Mouse (Mus musculus) cortical plate, adult 2 months (tissue): ENCODE measurements around the gene Ippk.

Source experiments
- CTCF ChIP-seq: fragments of 200-500 bp; IDR thresholded peaks from 2 replicates; pipeline ENCODE4 v1.5.1; 2011; ENCODE audit warnings: mild to moderate bottlenecking, control low read depth, low read length; ENCODE audit not compliant: insufficient read depth; ENCODE audit errors: extremely low read depth
- POLR2A ChIP-seq: fragments of 200-500 bp; IDR thresholded peaks from 2 replicates; pipeline ENCODE4 v1.6.1; 2011; ENCODE audit warnings: mild to moderate bottlenecking, low read length, control low read depth; ENCODE audit not compliant: insufficient read depth; ENCODE audit errors: extremely low read depth

DNA sequence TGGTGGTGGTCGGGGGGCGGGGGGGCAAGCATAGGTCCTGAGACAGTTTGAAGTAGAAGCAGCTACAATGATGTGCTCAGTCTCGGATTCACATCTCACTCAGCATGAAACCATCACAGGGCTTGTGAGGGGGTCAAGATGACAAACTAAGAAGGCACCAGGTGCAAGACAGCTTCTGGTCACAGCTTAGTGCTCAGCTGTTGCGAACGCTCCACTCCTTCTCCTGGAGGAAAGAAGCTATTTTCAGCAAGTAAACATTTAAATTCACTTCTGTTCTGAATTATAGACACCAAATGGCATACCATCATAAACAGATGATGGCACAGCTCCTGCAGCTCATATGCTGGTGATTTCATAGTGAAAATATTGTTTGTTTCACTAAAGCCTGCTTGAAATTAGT is 64.3 kb downstream of the Ippk start:
- TF ChIP-seq CTCF (no peak), POLR2A (no peak)
